Mouse (Mus musculus) CH12.LX (cell line): Measurements from ENCODE around the gene Meioc. TPM values are rescaled to one million over a fixed set of nuclear protein-coding genes. Genes with fewer than 3 reads are reported as not detected.

Experiments
- DNase-seq: peaks from one replicate; pipeline ENCODE4 v3.0.0-alpha.2; 2013; ENCODE audit errors: extremely low read depth
- H3K27ac ChIP-seq: 2 replicates; pipeline ENCODE4 v1.5.1; 2012; ENCODE audit warnings: low read depth, mild to moderate bottlenecking, control low read depth, moderate library complexity; ENCODE audit not compliant: insufficient read depth
- H3K27me3 ChIP-seq: replicated peaks from 2 replicates; pipeline ENCODE3; 2012; ENCODE audit warnings: inconsistent platforms
- H3K36me3 ChIP-seq, 2 experiments: replicated peaks in 1 of 2; 2 replicates each; pipeline versions ENCODE3 to v1.6.1; 2012; ENCODE audit warnings: inconsistent platforms in 1 of 2, low read length in 1 of 2, mild to moderate bottlenecking in 1 of 2, mixed read lengths in 1 of 2, moderate library complexity in 1 of 2; ENCODE audit not compliant: control insufficient read depth in 1 of 2, insufficient read depth in 1 of 2
- H3K4me1 ChIP-seq, 2 experiments: 2 replicates each; pipeline ENCODE4 v1.6.1; 2012; ENCODE audit warnings: inconsistent platforms in 1 of 2, moderate library complexity in 1 of 2; ENCODE audit not compliant: insufficient read depth in 2 of 2, control insufficient read depth in 1 of 2
- H3K4me2 ChIP-seq: 2 replicates; pipeline ENCODE4 v1.6.1; 2012; ENCODE audit warnings: low read depth, mild to moderate bottlenecking, control low read depth; ENCODE audit not compliant: poor library complexity, insufficient read depth, severe bottlenecking
- H3K4me3 ChIP-seq, 3 experiments: fragments of 150-350 bp in 1 of 3; sonication (generic) in 1 of 3; replicated peaks in 1 of 3; 2 replicates each; pipeline versions ENCODE3 to v1.5.1; 2011 to 2012; ENCODE audit warnings: low read depth in 2 of 3, low read length in 2 of 3, mild to moderate bottlenecking in 2 of 3, moderate library complexity in 2 of 3, control low read depth in 1 of 3, improper control_type of control experiment in 1 of 3, inconsistent platforms in 1 of 3, mixed read lengths in 1 of 3; ENCODE audit not compliant: poor library complexity in 1 of 3
- H3K79me2 ChIP-seq: replicated peaks from 2 replicates; pipeline ENCODE4 v1.6.1; 2012; ENCODE audit warnings: mild to moderate bottlenecking, moderate library complexity; ENCODE audit not compliant: control insufficient read depth, poor library complexity, insufficient read depth, severe bottlenecking; ENCODE audit errors: extremely low read depth
- H3K9ac ChIP-seq: 2 replicates; pipeline ENCODE4 v1.6.1; 2012; ENCODE audit warnings: low read depth, mild to moderate bottlenecking, control low read depth, moderate library complexity; ENCODE audit not compliant: insufficient read depth
- H3K9me3 ChIP-seq: replicated peaks from 2 replicates; pipeline ENCODE3; 2012; ENCODE audit warnings: low read length, inconsistent platforms, mixed read lengths
- CHD2 ChIP-seq: IDR thresholded peaks from 2 replicates; pipeline ENCODE4 v1.6.1; 2011; ENCODE audit warnings: low read length, improper control_type of control experiment
- CTCF ChIP-seq, 2 experiments: IDR thresholded peaks in 1 of 2; conservative IDR thresholded peaks in 1 of 2; 2 replicates each; pipeline ENCODE4 v1.5.1; 2011 to 2012; ENCODE audit warnings: low read depth in 2 of 2, low read length in 2 of 2, improper control_type of control experiment in 1 of 2, inconsistent platforms in 1 of 2, mild to moderate bottlenecking in 1 of 2, moderate library complexity in 1 of 2
- E2F4 ChIP-seq: IDR thresholded peaks from 2 replicates; pipeline ENCODE4 v1.6.1; 2011; ENCODE audit warnings: low read depth, low read length, improper control_type of control experiment; ENCODE audit not compliant: insufficient replicate concordance
- ELF1 ChIP-seq: IDR thresholded peaks from 2 replicates; pipeline ENCODE4 v1.6.1; 2014; ENCODE audit warnings: low read depth, mild to moderate bottlenecking, inconsistent platforms, low read length, improper control_type of control experiment
- GABPA ChIP-seq: IDR thresholded peaks from 2 replicates; pipeline ENCODE4 v1.6.1; 2012; ENCODE audit warnings: low read depth, low read length, improper control_type of control experiment, inconsistent platforms; ENCODE audit not compliant: insufficient replicate concordance
- HCFC1 ChIP-seq: IDR thresholded peaks from 2 replicates; pipeline ENCODE4 v1.6.1; 2012; ENCODE audit warnings: low read depth, mild to moderate bottlenecking, inconsistent platforms, low read length, improper control_type of control experiment
- IRF4 ChIP-seq: IDR thresholded peaks from 2 replicates; pipeline ENCODE4 v1.6.1; 2014; ENCODE audit warnings: low read depth, mild to moderate bottlenecking, inconsistent platforms, low read length, improper control_type of control experiment
- KAT2A ChIP-seq: IDR thresholded peaks from 2 replicates; pipeline ENCODE4 v1.6.1; 2012; ENCODE audit warnings: low read length, improper control_type of control experiment, inconsistent platforms; ENCODE audit not compliant: insufficient replicate concordance
- MAFK ChIP-seq: IDR thresholded peaks from 2 replicates; pipeline ENCODE4 v1.6.1; 2011; ENCODE audit warnings: low read length, improper control_type of control experiment; ENCODE audit not compliant: insufficient replicate concordance
- MAZ ChIP-seq: IDR thresholded peaks from 2 replicates; pipeline ENCODE4 v1.6.1; 2012; ENCODE audit warnings: low read depth, mild to moderate bottlenecking, inconsistent platforms, low read length, improper control_type of control experiment, moderate library complexity
- NELFE ChIP-seq: IDR thresholded peaks from 2 replicates; pipeline ENCODE4 v1.6.1; 2011; ENCODE audit warnings: low read depth, low read length, improper control_type of control experiment
- NRF1 ChIP-seq: IDR thresholded peaks from 2 replicates; pipeline ENCODE4 v1.6.1; 2014; ENCODE audit warnings: low read depth, mild to moderate bottlenecking, inconsistent platforms, low read length, improper control_type of control experiment, moderate library complexity
- RAD21 ChIP-seq: IDR thresholded peaks from 2 replicates; pipeline ENCODE4 v1.6.1; 2011; ENCODE audit warnings: low read depth, mild to moderate bottlenecking, low read length, improper control_type of control experiment, moderate library complexity
- RCOR1 ChIP-seq: conservative IDR thresholded peaks from 2 replicates; pipeline ENCODE4 v1.6.1; 2012; ENCODE audit warnings: low read depth, mild to moderate bottlenecking, inconsistent platforms, low read length, improper control_type of control experiment
- TBP ChIP-seq: conservative IDR thresholded peaks from 2 replicates; pipeline ENCODE4 v1.6.1; 2011; ENCODE audit warnings: low read depth, low read length, improper control_type of control experiment
- TCF12 ChIP-seq: IDR thresholded peaks from 2 replicates; pipeline ENCODE4 v1.6.1; 2014; ENCODE audit warnings: low read depth, mild to moderate bottlenecking, inconsistent platforms, low read length, improper control_type of control experiment
- UBTF ChIP-seq: IDR thresholded peaks from 2 replicates; pipeline ENCODE4 v1.6.1; 2012; ENCODE audit warnings: low read depth, mild to moderate bottlenecking, inconsistent platforms, low read length, improper control_type of control experiment, moderate library complexity
- USF1 ChIP-seq: IDR thresholded peaks from 2 replicates; pipeline ENCODE4 v1.6.1; 2014; ENCODE audit warnings: low read depth, mild to moderate bottlenecking, inconsistent platforms, low read length, improper control_type of control experiment
- USF2 ChIP-seq: conservative IDR thresholded peaks from 2 replicates; pipeline ENCODE4 v1.6.1; 2011; ENCODE audit warnings: low read depth, low read length, improper control_type of control experiment
- ZKSCAN1 ChIP-seq: IDR thresholded peaks from 2 replicates; pipeline ENCODE4 v1.6.1; 2012; ENCODE audit warnings: low read depth, inconsistent platforms, low read length, improper control_type of control experiment, borderline replicate concordance
- ZMIZ1 ChIP-seq: IDR thresholded peaks from 2 replicates; pipeline ENCODE4 v1.6.1; 2012; ENCODE audit warnings: low read depth, mild to moderate bottlenecking, inconsistent platforms, low read length, improper control_type of control experiment
- dilution Hi-C: fragments of 300-500 bp; cut with MboI; formaldehyde crosslinking; loops from 2 replicates; pipeline ENCODE4 v1.14.3; 2020; ENCODE audit warnings: low sequenced_read_pairs; ENCODE audit not compliant: extremely low pct_unique_long_range_greater_than_20kb, extremely low pct_ligation_motif_present
- in situ Hi-C: fragments of 300-500 bp; cut with MboI; formaldehyde crosslinking; loops from 3 replicates; pipeline ENCODE4 v1.14.3; 2019; ENCODE audit warnings: low sequenced_read_pairs, low pct_ligation_motif_present, low pct_unique_long_range_greater_than_20kb, mixed read lengths
- polyA plus RNA-seq: library from polyadenylated mRNA; unstranded; fragments of >175 nt; gene quantifications from 2 replicates; pipeline ENCODE4 v1.2.1, GENCODE M21; 2012; ENCODE audit warnings: low read depth; ENCODE audit not compliant: insufficient read length
- total RNA-seq, 2 experiments: library from RNA; depleted of rRNA; stranded (reverse); fragments of 300-350 nt in 1 of 2; fragments of >200 nt in 1 of 2; gene quantifications; 2 replicates each; pipeline ENCODE4 v1.2.3; 2012 to 2014

Gene Meioc
- total and polyA plus RNA-seq, 3 experiments, result not detected

GRCm38 (mm10) chr11:102630731-102631130 is 32.8 kb upstream of the Meioc start:
- H3K9ac ChIP-seq, result no peak overlapping the region
- H3K79me2 ChIP-seq, result no peaks in the 10 kb centered on the region
- H3K4me1 ChIP-seq, result peaks cover 0 to 8% of the 10 kb centered on the region in 2 experiments; a peak in 2 of 4 replicates
- no peak overlapping the region for H3K4me3 ChIP-seq
- no peaks in the 10 kb centered on the region for H3K36me3 ChIP-seq
- no peak overlapping the region for H3K4me2 ChIP-seq
- dilution Hi-C loops, result no loop called here
- H3K27me3 ChIP-seq, result peaks cover 64% of the 10 kb centered on the region
- DNase-seq, result no peak
- H3K9me3 ChIP-seq, result no peaks in the 10 kb centered on the region
- H3K27ac ChIP-seq, result no peak overlapping the region
- TF ChIP-seq USF2 (no peak), RAD21 (no peak), E2F4 (no peak), MAZ (no peak), UBTF (no peak), ELF1 (no peak), MAFK (no peak), CHD2 (no peak), NELFE (no peak), RCOR1 (no peak), NRF1 (no peak), TCF12 (no peak), KAT2A (no peak)
- in situ Hi-C loops, result no loop called here

GRCm38 (mm10) chr11:102631203-102631602 is 32.3 kb upstream of the Meioc start:
- no peak overlapping the region for H3K4me2 ChIP-seq
- no peaks in the 10 kb centered on the region for H3K9me3 ChIP-seq
- dilution Hi-C loops (no loop called here), in situ Hi-C loops (no loop called here)
- DNase-seq, result no peak
- no peaks in the 10 kb centered on the region for H3K79me2 ChIP-seq
- peaks cover 0 to 8% of the 10 kb centered on the region in 2 experiments; a peak in 2 of 4 replicates for H3K4me1 ChIP-seq
- H3K4me3 ChIP-seq, result no peak overlapping the region
- H3K9ac ChIP-seq, result no peak overlapping the region
- H3K27me3 ChIP-seq, result peaks cover 67% of the 10 kb centered on the region
- TF ChIP-seq ELF1 (no peak), CTCF (conservative IDR thresholded peaks at IDR 0.05 in 1 of 2, IDR thresholded peaks at IDR 0.05 in 1 of 2; ENCODE audit: low read depth in 2 of 2, low read length in 2 of 2) (no peak), MAFK (no peak), ZMIZ1 (no peak), USF2 (no peak), RCOR1 (no peak), IRF4 (no peak), HCFC1 (no peak), TBP (no peak), USF1 (no peak), ZKSCAN1 (no peak), NRF1 (no peak), GABPA (no peak)
- H3K36me3 ChIP-seq, result no peaks in the 10 kb centered on the region
- H3K27ac ChIP-seq, result no peak overlapping the region
